Mouse (Mus musculus): ENCODE measurements around the gene Best1. TPM values are rescaled to one million over a fixed set of nuclear protein-coding genes. Genes with fewer than 3 reads are reported as not detected.

Gene Best1
- polyA plus RNA-seq, 1 experiment from 2014 or later = 1.1 TPM

DNA sequence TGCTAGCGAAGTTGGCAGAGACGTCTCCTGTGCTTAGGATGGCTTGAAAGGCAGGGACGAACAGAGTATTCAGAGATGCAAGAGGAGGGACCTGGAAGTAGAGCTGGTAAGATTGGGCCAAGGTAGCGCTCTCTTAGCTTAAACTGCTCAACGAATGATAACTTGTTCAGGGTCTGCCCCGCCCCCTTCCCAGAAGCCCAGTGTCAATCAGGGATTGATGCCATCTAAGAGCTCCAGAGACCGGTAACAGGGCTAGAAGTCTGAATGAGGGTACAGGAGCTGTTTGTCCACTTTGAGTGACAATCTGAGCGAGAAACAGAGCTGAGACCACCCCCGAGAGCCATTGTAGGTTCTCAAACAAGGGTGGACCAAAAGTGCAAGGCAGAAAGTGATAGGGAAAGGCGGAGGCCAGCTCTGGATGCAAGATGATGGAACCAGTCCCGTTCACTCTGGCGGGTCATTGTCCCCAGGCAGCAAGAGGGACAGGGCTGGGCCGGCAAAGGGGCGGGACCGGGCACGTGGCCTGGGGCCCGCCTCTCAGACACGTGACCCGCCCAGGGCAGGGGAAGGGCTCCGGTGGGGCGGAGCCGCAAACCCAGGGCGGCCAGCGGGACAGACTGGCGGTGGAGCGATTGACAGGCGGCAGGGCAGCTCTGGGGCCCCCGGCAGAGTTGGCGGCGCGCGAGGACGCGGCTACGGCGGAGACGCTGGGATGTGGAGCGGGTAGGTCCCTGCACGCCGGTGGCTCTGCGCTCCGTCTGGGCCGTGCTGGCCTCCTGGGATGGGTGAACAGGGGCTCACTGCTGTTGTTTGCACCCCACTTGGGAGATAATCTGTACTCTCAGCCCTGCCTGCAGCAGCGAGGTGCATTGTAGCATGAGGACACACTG is 16.4 kb upstream of the Best1 start:
- peak overlapping the region; percentile 85 for H3K9ac ChIP-seq (ENCODE audit: low read length)
- H3K9me3 ChIP-seq (ENCODE audit: control insufficient read depth, low read length) = no peaks in the 10 kb centered on the region
- H3K36me3 ChIP-seq (ENCODE audit: control insufficient read depth, insufficient read depth, low read length) = no peaks in the 10 kb centered on the region
- peaks cover 42% of the 10 kb centered on the region for H3K4me1 ChIP-seq (replicated peaks; ENCODE audit: control insufficient read depth, insufficient read depth, low read length)
- peak overlapping the region; percentile 74 for H3K27ac ChIP-seq (ENCODE audit: low read length)
- H3K4me3 ChIP-seq (ENCODE audit: low read length) = peak overlapping the region; percentile 57
- 7% methylated on average over 43 of the region's 44 CpGs for WGBS
- H3K4me2 ChIP-seq (ENCODE audit: low read depth, low read length) = peak overlapping the region; percentile 89
- no peaks in the 10 kb centered on the region for H3K27me3 ChIP-seq (ENCODE audit: control insufficient read depth, insufficient read depth, low read depth, low read length)
- ATAC-seq (ENCODE audit: low read depth) = peak; percentile 97

- ATAC-seq (ENCODE audit: low read depth) = no peak
- H3K4me2 ChIP-seq (ENCODE audit: low read depth, low read length) = no peak overlapping the region
- peaks cover 33% of the 10 kb centered on the region for H3K4me1 ChIP-seq (replicated peaks; ENCODE audit: control insufficient read depth, insufficient read depth, low read length)
- 83% methylated on average over 4 of the region's 4 CpGs for WGBS
- H3K4me3 ChIP-seq (ENCODE audit: low read length) = no peak overlapping the region
- no peaks in the 10 kb centered on the region for H3K9me3 ChIP-seq (ENCODE audit: control insufficient read depth, low read length)
- no peak overlapping the region for H3K27ac ChIP-seq (ENCODE audit: low read length)
- no peaks in the 10 kb centered on the region for H3K27me3 ChIP-seq (ENCODE audit: control insufficient read depth, insufficient read depth, low read depth, low read length)
- H3K9ac ChIP-seq (ENCODE audit: low read length) = no peak overlapping the region
- H3K36me3 ChIP-seq (ENCODE audit: control insufficient read depth, insufficient read depth, low read length) = no peaks in the 10 kb centered on the region
Measured at GRCm38 (mm10) chr19:10016151-10016550, 14.7 kb upstream of the Best1 start.

DNA sequence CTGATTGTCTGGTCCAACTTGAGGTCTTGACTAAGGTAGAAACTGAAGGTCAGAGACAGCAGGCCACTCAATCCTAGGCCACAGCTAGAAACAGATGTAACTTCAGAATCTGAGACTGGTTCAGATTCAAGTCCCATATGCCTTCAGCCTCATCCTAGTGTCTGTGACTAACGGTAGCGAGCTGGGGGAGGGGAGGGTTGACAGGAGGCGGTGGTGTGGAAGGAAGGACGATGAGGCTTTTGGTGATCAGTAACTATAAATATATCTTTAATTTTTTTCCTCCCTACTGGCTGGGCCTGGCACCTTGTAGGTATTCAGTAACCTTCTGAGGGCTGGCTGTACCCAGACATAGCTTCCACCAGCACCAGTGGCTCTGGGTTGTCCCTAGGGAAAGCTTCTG is 14.0 kb upstream of the Best1 start:
- WGBS = 68% methylated on average over 4 of the region's 4 CpGs
- Histone ChIP-seq H3K9ac (ENCODE audit: low read length) (no peak overlapping the region), H3K27ac (ENCODE audit: low read length) (no peak overlapping the region), H3K4me1 (replicated peaks; ENCODE audit: control insufficient read depth, insufficient read depth, low read length) (peaks cover 32% of the 10 kb centered on the region), H3K4me3 (ENCODE audit: low read length) (no peak overlapping the region), H3K4me2 (ENCODE audit: low read depth, low read length) (no peak overlapping the region), H3K27me3 (ENCODE audit: control insufficient read depth, insufficient read depth, low read depth, low read length) (no peaks in the 10 kb centered on the region), H3K36me3 (ENCODE audit: control insufficient read depth, insufficient read depth, low read length) (no peaks in the 10 kb centered on the region), H3K9me3 (ENCODE audit: control insufficient read depth, low read length) (no peaks in the 10 kb centered on the region)
- no peak for ATAC-seq (ENCODE audit: low read depth)

DNA sequence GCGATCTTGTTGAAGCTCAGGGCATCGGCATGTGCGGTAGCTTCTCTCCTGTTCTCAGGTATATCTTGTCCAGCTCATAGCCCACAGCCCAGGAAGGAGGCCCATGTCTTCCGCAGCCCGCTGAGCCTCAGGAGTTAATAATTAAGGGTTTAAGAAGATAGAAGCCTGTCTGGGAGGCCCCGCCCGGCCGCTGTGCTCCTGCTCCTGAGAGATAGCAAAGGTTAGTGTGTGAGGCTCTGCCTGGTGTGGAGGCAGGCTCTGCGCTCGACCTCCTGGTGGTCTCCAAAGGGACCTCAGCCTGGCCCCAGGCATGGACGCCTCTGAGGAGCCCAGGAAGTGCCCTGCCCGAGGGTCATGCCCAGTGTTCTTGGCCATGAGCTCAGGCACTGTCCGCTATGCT is 13.4 kb upstream of the Best1 start:
- H3K4me3 ChIP-seq (ENCODE audit: low read length) = no peak overlapping the region
- 71% methylated on average over 13 of the region's 13 CpGs for WGBS
- no peaks in the 10 kb centered on the region for H3K36me3 ChIP-seq (ENCODE audit: control insufficient read depth, insufficient read depth, low read length)
- peaks cover 32% of the 10 kb centered on the region for H3K4me1 ChIP-seq (replicated peaks; ENCODE audit: control insufficient read depth, insufficient read depth, low read length)
- H3K27me3 ChIP-seq (ENCODE audit: control insufficient read depth, insufficient read depth, low read depth, low read length) = no peaks in the 10 kb centered on the region
- H3K27ac ChIP-seq (ENCODE audit: low read length) = no peak overlapping the region
- no peak overlapping the region for H3K9ac ChIP-seq (ENCODE audit: low read length)
- H3K9me3 ChIP-seq (ENCODE audit: control insufficient read depth, low read length) = no peaks in the 10 kb centered on the region
- ATAC-seq (ENCODE audit: low read depth) = no peak
- H3K4me2 ChIP-seq (ENCODE audit: low read depth, low read length) = no peak overlapping the region

DNA sequence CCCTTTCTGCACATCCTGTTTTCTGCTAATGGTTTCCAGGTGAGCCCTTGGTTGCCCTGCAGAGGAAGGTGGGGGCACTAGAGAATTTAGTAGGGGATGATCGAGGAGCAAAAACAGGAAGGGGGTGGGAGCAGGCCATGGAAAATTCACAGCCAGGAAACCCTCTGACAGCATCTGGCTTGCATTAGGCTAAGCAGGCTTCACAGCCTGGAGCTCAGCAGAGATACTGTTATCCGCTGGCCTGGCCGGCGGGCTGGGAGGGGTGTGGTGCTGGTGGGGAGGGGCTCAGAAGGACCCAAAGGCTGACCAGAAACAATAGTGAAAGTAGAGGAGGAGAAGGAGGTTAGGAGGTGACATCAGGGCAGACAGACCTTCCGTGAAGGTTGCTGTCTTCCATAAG is 12.5 kb upstream of the Best1 start:
- Histone ChIP-seq H3K9me3 (ENCODE audit: control insufficient read depth, low read length) (no peaks in the 10 kb centered on the region), H3K27ac (ENCODE audit: low read length) (no peak overlapping the region), H3K4me2 (ENCODE audit: low read depth, low read length) (no peak overlapping the region), H3K36me3 (ENCODE audit: control insufficient read depth, insufficient read depth, low read length) (no peaks in the 10 kb centered on the region), H3K4me1 (replicated peaks; ENCODE audit: control insufficient read depth, insufficient read depth, low read length) (peaks cover 23% of the 10 kb centered on the region), H3K9ac (ENCODE audit: low read length) (no peak overlapping the region), H3K27me3 (ENCODE audit: control insufficient read depth, insufficient read depth, low read depth, low read length) (no peaks in the 10 kb centered on the region), H3K4me3 (ENCODE audit: low read length) (no peak overlapping the region)
- no peak for ATAC-seq (ENCODE audit: low read depth)
- WGBS = 40% methylated on average over 5 of the region's 5 CpGs

GRCm38 (mm10) chr19:10013348-10013747 is 11.9 kb upstream of the Best1 start:
- H3K27me3 ChIP-seq (ENCODE audit: control insufficient read depth, insufficient read depth, low read depth, low read length) = no peaks in the 10 kb centered on the region
- H3K4me1 ChIP-seq (replicated peaks; ENCODE audit: control insufficient read depth, insufficient read depth, low read length) = peaks cover 18% of the 10 kb centered on the region
- H3K4me2 ChIP-seq (ENCODE audit: low read depth, low read length) = no peak overlapping the region
- H3K36me3 ChIP-seq (ENCODE audit: control insufficient read depth, insufficient read depth, low read length) = no peaks in the 10 kb centered on the region
- ATAC-seq (ENCODE audit: low read depth) = no peak
- no peaks in the 10 kb centered on the region for H3K9me3 ChIP-seq (ENCODE audit: control insufficient read depth, low read length)
- 0 out of 2 replicates have a peak overlapping the region, but pooled peaks have one; percentile 2 for H3K9ac ChIP-seq (ENCODE audit: low read length)
- H3K4me3 ChIP-seq (ENCODE audit: low read length) = no peak overlapping the region
- 24% methylated on average over 3 of the region's 3 CpGs for WGBS
- H3K27ac ChIP-seq (ENCODE audit: low read length) = peak overlapping the region; percentile 65

DNA sequence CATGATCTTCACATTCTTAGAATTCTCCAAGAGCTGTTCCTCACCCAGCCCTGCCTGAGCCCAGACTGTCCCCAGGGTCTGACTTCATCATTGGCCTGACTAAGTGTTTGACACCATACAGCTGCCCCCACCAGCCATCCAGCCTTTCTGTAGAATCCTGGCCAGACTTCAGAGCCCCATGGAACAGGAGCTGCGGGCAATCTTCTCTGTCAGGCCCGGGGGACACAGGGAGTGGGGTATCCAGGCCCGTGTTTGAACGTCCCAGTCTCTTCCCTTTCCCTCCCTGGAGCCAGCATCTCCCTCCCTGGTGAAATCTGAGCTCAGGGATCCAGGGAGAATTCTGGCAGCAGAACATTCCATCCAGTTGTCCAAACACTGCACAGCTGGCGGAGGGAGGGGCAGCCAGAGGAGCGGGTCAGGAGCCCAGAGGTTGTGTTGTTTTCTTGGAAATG is 11.4 kb upstream of the Best1 start:
- Histone ChIP-seq H3K9me3 (ENCODE audit: control insufficient read depth, low read length) (no peaks in the 10 kb centered on the region), H3K4me2 (ENCODE audit: low read depth, low read length) (no peak overlapping the region), H3K36me3 (ENCODE audit: control insufficient read depth, insufficient read depth, low read length) (no peaks in the 10 kb centered on the region), H3K4me1 (replicated peaks; ENCODE audit: control insufficient read depth, insufficient read depth, low read length) (peaks cover 17% of the 10 kb centered on the region), H3K4me3 (ENCODE audit: low read length) (no peak overlapping the region), H3K9ac (ENCODE audit: low read length) (peak overlapping the region; percentile 49; the same call in 1 of the 2 replicates), H3K27ac (ENCODE audit: low read length) (peak overlapping the region; percentile 79), H3K27me3 (ENCODE audit: control insufficient read depth, insufficient read depth, low read depth, low read length) (no peaks in the 10 kb centered on the region)
- WGBS = 8% methylated on average over 6 of the region's 6 CpGs
- peak; percentile 76 for ATAC-seq (ENCODE audit: low read depth)

DNA sequence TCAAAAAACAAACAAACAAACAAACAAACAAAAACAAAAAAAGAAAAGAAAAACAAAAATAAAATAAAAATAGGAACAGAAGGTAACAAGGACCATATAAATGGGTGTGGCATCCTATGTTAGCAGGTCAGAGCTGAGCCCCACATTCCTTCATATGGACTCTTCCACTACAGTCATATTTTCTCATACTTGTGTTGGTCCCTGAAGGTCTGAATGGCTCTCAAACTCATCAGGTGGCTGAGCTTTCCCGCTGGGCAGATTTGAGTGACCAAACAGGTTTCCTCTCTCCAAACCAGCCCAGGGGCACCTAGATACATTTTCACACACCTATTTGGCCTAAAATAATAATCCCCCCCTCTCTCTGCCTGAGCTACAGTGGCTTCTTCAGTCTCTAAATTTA is 10.0 kb upstream of the Best1 start:
- Histone ChIP-seq H3K27me3 (ENCODE audit: control insufficient read depth, insufficient read depth, low read depth, low read length) (no peaks in the 10 kb centered on the region), H3K36me3 (ENCODE audit: control insufficient read depth, insufficient read depth, low read length) (no peaks in the 10 kb centered on the region), H3K4me3 (ENCODE audit: low read length) (no peak overlapping the region), H3K27ac (ENCODE audit: low read length) (no peak overlapping the region), H3K9ac (ENCODE audit: low read length) (no peak overlapping the region), H3K4me1 (replicated peaks; ENCODE audit: control insufficient read depth, insufficient read depth, low read length) (peaks cover 13% of the 10 kb centered on the region), H3K4me2 (ENCODE audit: low read depth, low read length) (no peak overlapping the region), H3K9me3 (ENCODE audit: control insufficient read depth, low read length) (no peaks in the 10 kb centered on the region)
- 54% methylated on average over 1 of the region's 1 CpGs for WGBS
- ATAC-seq (ENCODE audit: low read depth) = peak; percentile 37; the same call in 1 of the 2 replicates

DNA sequence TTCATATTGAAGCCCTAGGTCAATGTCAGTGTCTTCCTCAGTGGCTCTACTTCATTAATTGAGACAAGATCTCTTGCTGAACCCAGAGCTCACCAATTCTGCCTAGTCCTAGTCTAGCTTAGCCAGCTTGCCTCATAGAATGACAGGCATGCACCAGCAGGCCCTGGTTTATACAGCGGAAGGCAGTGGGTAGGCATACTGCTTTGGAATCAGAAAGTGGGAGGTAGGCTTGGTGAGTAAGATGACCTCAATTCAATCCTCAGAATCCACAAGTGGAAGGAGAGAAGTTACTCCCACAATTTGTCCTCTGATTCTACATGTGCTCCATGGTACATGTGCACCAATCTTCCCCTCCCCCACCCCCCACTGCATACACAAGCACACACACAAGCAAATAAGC is 2.3 kb upstream of the Best1 start:
- WGBS = 93% methylated on average over 1 of the region's 1 CpGs
- no peak for ATAC-seq (ENCODE audit: low read depth)
- no peaks in the 10 kb centered on the region for H3K27me3 ChIP-seq (ENCODE audit: control insufficient read depth, insufficient read depth, low read depth, low read length)
- no peaks in the 10 kb centered on the region for H3K36me3 ChIP-seq (ENCODE audit: control insufficient read depth, insufficient read depth, low read length)
- H3K4me2 ChIP-seq (ENCODE audit: low read depth, low read length) = no peak overlapping the region
- no peaks in the 10 kb centered on the region for H3K4me1 ChIP-seq (replicated peaks; ENCODE audit: control insufficient read depth, insufficient read depth, low read length)
- H3K27ac ChIP-seq (ENCODE audit: low read length) = no peak overlapping the region
- H3K9ac ChIP-seq (ENCODE audit: low read length) = no peak overlapping the region
- no peak overlapping the region for H3K4me3 ChIP-seq (ENCODE audit: low read length)
- no peaks in the 10 kb centered on the region for H3K9me3 ChIP-seq (ENCODE audit: control insufficient read depth, low read length)

All from lung, embryonic 16.5 days (tissue).